Mouse (Mus musculus) liver, embryonic 15.5 days (tissue): ENCODE results near the gene Usp44. TPM values are rescaled to one million over a fixed set of nuclear protein-coding genes. Genes with fewer than 3 reads are reported as not detected.

Source experiments
- ATAC-seq: fragments of 200-750 bp; cut with Nextera tagmentation; 2 replicates; pipeline ENCODE4 v1.8.0; 2017; ENCODE audit warnings: moderate number of reproducible peaks, mild to moderate bottlenecking, moderate library complexity; ENCODE audit not compliant: insufficient read depth
- H3K27ac ChIP-seq: fragments of 300-500 bp; sonication (generic); replicated peaks from 2 replicates; pipeline ENCODE4 v1.5.1; 2015; ENCODE audit warnings: mild to moderate bottlenecking, inconsistent platforms
- H3K27me3 ChIP-seq: fragments of 300-500 bp; sonication (generic); 2 replicates; pipeline ENCODE4 v1.6.1; 2015; ENCODE audit warnings: mild to moderate bottlenecking, inconsistent platforms
- H3K36me3 ChIP-seq: fragments of 300-500 bp; sonication (generic); replicated peaks from 2 replicates; pipeline ENCODE4 v1.6.1; 2015; ENCODE audit warnings: moderate library complexity, mild to moderate bottlenecking, inconsistent platforms
- H3K4me1 ChIP-seq: fragments of 300-500 bp; sonication (generic); replicated peaks from 2 replicates; pipeline ENCODE4 v1.6.1; 2015; ENCODE audit warnings: inconsistent platforms
- H3K4me2 ChIP-seq: fragments of 300-500 bp; sonication (generic); 2 replicates; pipeline ENCODE4 v1.6.1; 2015; ENCODE audit warnings: moderate library complexity, mild to moderate bottlenecking, inconsistent platforms
- H3K4me3 ChIP-seq: fragments of 300-500 bp; sonication (generic); replicated peaks from 2 replicates; pipeline ENCODE4 v1.5.1; 2015; ENCODE audit warnings: mild to moderate bottlenecking, inconsistent platforms
- H3K9ac ChIP-seq: fragments of 300-500 bp; sonication (generic); 2 replicates; pipeline ENCODE4 v1.6.1; 2015; ENCODE audit warnings: moderate library complexity, mild to moderate bottlenecking, inconsistent platforms
- H3K9me3 ChIP-seq: fragments of 300-500 bp; sonication (generic); replicated peaks from 2 replicates; pipeline ENCODE4 v1.6.1; 2016; ENCODE audit warnings: inconsistent platforms
- WGBS: fragments of 180-500 bp; shearing (Covaris S2); methylation state at CpG from one replicate; pipeline ENCODE4 v1.1.7; 2015; ENCODE audit warnings: mixed read lengths; ENCODE audit not compliant: insufficient replicate concordance; 5-methylcytosine and 5-hydroxymethylcytosine counted together
- polyA plus RNA-seq: library from polyadenylated mRNA; unstranded; fragments of >200 nt; fragmentation: Nextera tagmentation; extraction: Ambion mirVana; gene quantifications from 2 replicates; pipeline ENCODE4 v1.2.1, GENCODE M21; 2015

Usp44 gene
- polyA plus RNA-seq, 1 experiment from 2014 or later = 1.1 TPM

GRCm38 (mm10) chr10:93889579-93889950 is 58.2 kb downstream of the Usp44 start:
- H3K4me3 ChIP-seq = peak overlapping the region; percentile 89

GRCm38 (mm10) chr10:93889976-93890375 is 58.6 kb downstream of the Usp44 start:
- 0 out of 2 replicates have a peak, but pooled peaks have one; percentile 3 for ATAC-seq
- WGBS = 2% methylated on average over 22 of the region's 22 CpGs
- Histone ChIP-seq H3K27me3 (no peaks in the 10 kb centered on the region), H3K4me1 (peaks cover 79% of the 10 kb centered on the region), H3K27ac (peak overlapping the region; percentile 93), H3K9me3 (no peaks in the 10 kb centered on the region), H3K36me3 (peaks cover 23% of the 10 kb centered on the region), H3K4me2 (peak overlapping the region; percentile 82), H3K4me3 (peak overlapping the region; percentile 89), H3K9ac (peak overlapping the region; percentile 95)

More at GRCm38 (mm10) chr10:93889579-93889950, 58.2 kb downstream of the Usp44 start:
- Histone ChIP-seq H3K4me1 (peaks cover 79% of the 10 kb centered on the region), H3K9ac (peak overlapping the region; percentile 95), H3K9me3 (no peaks in the 10 kb centered on the region), H3K36me3 (peaks cover 27% of the 10 kb centered on the region), H3K4me2 (peak overlapping the region; percentile 82), H3K27me3 (no peaks in the 10 kb centered on the region), H3K27ac (peak overlapping the region; percentile 93)
- under 1% methylated on average over 30 of the region's 30 CpGs for WGBS
- peak; percentile 77 for ATAC-seq

DNA sequence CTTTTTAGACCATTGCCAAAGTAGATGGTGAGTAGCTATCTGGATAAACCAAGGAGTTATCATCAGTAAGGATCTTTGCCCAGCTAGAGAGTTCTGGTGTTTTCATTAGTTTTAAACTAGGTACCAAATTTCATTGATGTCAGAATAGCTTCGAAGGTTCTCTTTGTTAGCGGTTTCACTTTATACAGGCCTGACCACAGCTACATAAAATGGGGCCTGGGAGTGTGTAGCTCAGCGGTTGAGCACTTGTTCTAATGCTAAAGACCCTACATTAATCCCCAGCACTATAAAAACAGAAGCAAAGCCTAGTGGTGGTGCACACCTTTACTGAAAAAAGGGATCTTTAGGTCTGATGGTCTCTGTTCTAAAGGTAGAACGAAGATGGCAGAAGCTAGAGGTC is 59.2 kb downstream of the Usp44 start:
- 52% methylated on average over 4 of the region's 4 CpGs for WGBS
- no peaks in the 10 kb centered on the region for H3K27me3 ChIP-seq
- H3K4me1 ChIP-seq = peaks cover 75% of the 10 kb centered on the region
- H3K4me2 ChIP-seq = peak overlapping the region; percentile 82
- H3K9ac ChIP-seq = peak overlapping the region; percentile 95
- ATAC-seq = 0 out of 2 replicates have a peak, but pooled peaks have one; percentile 10
- no peaks in the 10 kb centered on the region for H3K9me3 ChIP-seq
- H3K36me3 ChIP-seq = peaks cover 17% of the 10 kb centered on the region
- peak overlapping the region; percentile 89 for H3K4me3 ChIP-seq
- H3K27ac ChIP-seq = peak overlapping the region; percentile 93

GRCm38 (mm10) chr10:93891031-93891430 is 59.7 kb downstream of the Usp44 start:
- Histone ChIP-seq H3K4me1 (peaks cover 70% of the 10 kb centered on the region), H3K27ac (peak overlapping the region; percentile 93), H3K27me3 (no peaks in the 10 kb centered on the region), H3K4me2 (peak overlapping the region; percentile 82), H3K36me3 (peaks cover 12% of the 10 kb centered on the region), H3K9me3 (no peaks in the 10 kb centered on the region), H3K9ac (peak overlapping the region; percentile 95), H3K4me3 (peak overlapping the region; percentile 89)
- WGBS = 29% methylated on average over 1 of the region's 1 CpGs
- peak; percentile 83 for ATAC-seq

GRCm38 (mm10) chr10:93892551-93892950 is 61.2 kb downstream of the Usp44 start:
- H3K27me3 ChIP-seq = no peaks in the 10 kb centered on the region
- H3K9me3 ChIP-seq = no peaks in the 10 kb centered on the region
- H3K27ac ChIP-seq = peak overlapping the region; percentile 93
- no peak overlapping the region for H3K9ac ChIP-seq
- no peaks in the 10 kb centered on the region for H3K36me3 ChIP-seq
- WGBS = 38% methylated on average over 4 of the region's 4 CpGs
- peaks cover 57% of the 10 kb centered on the region for H3K4me1 ChIP-seq
- ATAC-seq = peak; percentile 53
- H3K4me3 ChIP-seq = no peak overlapping the region
- H3K4me2 ChIP-seq = peak overlapping the region; percentile 18; the same call in 1 of the 2 replicates

DNA sequence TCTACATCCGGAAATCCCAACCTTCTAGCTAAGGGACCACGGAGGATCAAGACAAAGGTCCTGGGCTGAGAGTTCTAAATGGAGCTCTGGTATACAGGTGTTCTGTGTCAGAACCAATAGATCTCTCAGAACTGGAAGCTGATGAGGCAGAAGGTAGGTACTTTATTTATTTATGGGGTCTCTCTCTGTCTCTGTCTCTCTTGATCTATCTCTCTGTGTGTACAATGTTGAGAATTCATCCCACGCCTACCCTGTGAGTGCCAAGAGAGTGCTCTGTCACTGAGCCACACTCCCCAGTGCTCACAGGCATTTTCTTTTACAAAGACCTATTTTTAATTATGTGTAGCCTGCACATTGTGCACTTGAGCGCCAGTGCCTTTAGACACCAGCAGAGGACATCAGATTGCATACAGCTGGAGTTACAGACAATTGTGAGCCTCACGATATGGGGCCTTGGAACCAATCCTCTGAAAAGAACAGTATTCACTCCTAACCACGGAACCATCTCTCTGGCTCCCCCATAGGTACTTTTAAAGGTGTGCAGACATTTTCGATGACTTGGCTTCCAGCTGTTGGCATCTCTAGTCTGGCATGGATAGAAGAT is 65.8 kb downstream of the Usp44 start, which contains the start of gene Metap2:
Gene Metap2 (minus strand): TSS at position 51 of the 604 bp plus-strand sequence.
- 0 out of 2 replicates have a peak, but pooled peaks cover 7% of the 10 kb centered on the region for H3K27me3 ChIP-seq
- no peak for ATAC-seq
- WGBS = 64% methylated on average over 7 of the region's 7 CpGs

DNA sequence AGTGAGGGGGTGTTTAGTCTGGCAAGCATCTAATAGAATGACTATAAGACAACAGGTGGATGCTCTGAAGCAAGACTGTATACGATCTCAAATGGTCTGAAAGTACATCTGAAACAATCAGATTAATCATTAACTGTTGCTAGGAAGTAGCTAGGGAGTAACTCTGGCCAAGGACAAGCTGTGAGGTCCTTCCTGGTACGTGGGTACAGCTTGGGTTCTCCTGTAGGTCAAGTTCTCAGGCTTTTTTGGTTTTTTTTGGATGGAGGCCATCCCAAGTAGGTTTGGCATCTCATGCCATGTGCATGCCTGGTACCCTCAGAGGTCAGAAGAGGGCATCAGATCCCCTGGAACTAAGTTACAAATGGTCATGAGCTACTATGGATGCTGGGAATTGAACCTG is 67.9 kb downstream of the Usp44 start:
- Histone ChIP-seq H3K4me2 (no peak overlapping the region), H3K27ac (no peak overlapping the region), H3K36me3 (no peaks in the 10 kb centered on the region), H3K27me3 (peaks cover 11% of the 10 kb centered on the region; the same call in 1 of the 2 replicates), H3K4me3 (no peak overlapping the region), H3K9me3 (no peaks in the 10 kb centered on the region), H3K9ac (no peak overlapping the region), H3K4me1 (peaks cover 17% of the 10 kb centered on the region)
- 37% methylated on average over 2 of the region's 2 CpGs for WGBS
- no peak for ATAC-seq

More for the DNA sequence above, 65.8 kb downstream of the Usp44 start, which contains the start of gene Metap2:
- no peak within 1 kb of the TSS for H3K9ac ChIP-seq
- H3K9me3 ChIP-seq = no peaks in the 10 kb centered on the region
- peaks cover 33% of the 10 kb centered on the region for H3K4me1 ChIP-seq
- no peak within 1 kb of the TSS for H3K4me3 ChIP-seq
- no peaks in the 10 kb centered on the region for H3K36me3 ChIP-seq
- no peak within 1 kb of the TSS for H3K27ac ChIP-seq
- H3K4me2 ChIP-seq = no peak within 1 kb of the TSS

- Histone ChIP-seq H3K4me3 (no peak overlapping the region), H3K27me3 (peaks cover 11% of the 10 kb centered on the region; the same call in 1 of the 2 replicates), H3K9ac (no peak overlapping the region), H3K4me1 (peaks cover 13% of the 10 kb centered on the region), H3K9me3 (no peaks in the 10 kb centered on the region), H3K27ac (no peak overlapping the region), H3K4me2 (no peak overlapping the region), H3K36me3 (no peaks in the 10 kb centered on the region)
- 52% methylated on average over 11 of the region's 11 CpGs for whole genome bisulfite sequencing
- ATAC-seq = no peak
These were observed 68.6 kb downstream of the Usp44 start for GRCm38 (mm10) chr10:93899907-93900306.

DNA sequence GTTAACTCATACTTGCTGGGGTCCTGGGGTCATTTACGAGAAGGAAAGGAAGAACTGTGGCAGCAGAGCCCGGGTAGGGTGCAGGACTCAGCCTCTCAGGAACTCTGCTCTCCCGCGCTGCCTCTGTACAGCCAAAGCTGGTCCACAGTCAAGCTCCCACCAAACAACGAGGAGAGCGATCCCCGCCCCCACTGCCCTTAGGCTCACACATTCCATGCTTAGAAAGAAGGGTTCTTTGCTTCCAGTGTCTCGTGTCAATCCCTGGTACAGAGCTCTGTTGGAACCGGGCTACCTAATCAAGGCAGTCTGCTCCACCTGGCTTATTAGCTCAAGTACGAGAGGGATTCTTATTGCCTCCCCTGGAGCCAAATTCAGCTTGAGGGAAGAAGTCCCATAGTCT is 76.0 kb downstream of the Usp44 start:
- H3K9ac ChIP-seq = no peak overlapping the region
- ATAC-seq = no peak
- H3K4me1 ChIP-seq = peaks cover 34% of the 10 kb centered on the region
- no peak overlapping the region for H3K27ac ChIP-seq
- H3K9me3 ChIP-seq = no peaks in the 10 kb centered on the region
- WGBS = 60% methylated on average over 10 of the region's 10 CpGs
- H3K4me3 ChIP-seq = no peak overlapping the region
- H3K36me3 ChIP-seq = no peaks in the 10 kb centered on the region
- H3K27me3 ChIP-seq = peaks cover 3% of the 10 kb centered on the region; the same call in 1 of the 2 replicates
- no peak overlapping the region for H3K4me2 ChIP-seq
